Mouse (Mus musculus) layer of hippocampus, adult 2 months (tissue): ENCODE data around the gene Evl. TPM values are rescaled to one million over a fixed set of nuclear protein-coding genes. Genes with fewer than 3 reads are reported as not detected.
"Not testable (repeated sequence)": the region's sequence is repeated elsewhere in the genome, so short reads cannot be mapped to it uniquely, and the experiment has no call there.

Source experiments
- DNase-seq, 2 experiments: peaks; one replicate each; pipeline ENCODE4 v3.0.0; 2022; ENCODE audit warnings: low spot score in 2 of 2
- H3K27ac ChIP-seq: fragments of 200-600 bp; 2 replicates; pipeline ENCODE4 v1.8.1; 2022
- H3K4me3 ChIP-seq: fragments of 200-600 bp; 2 replicates; pipeline ENCODE4 v1.8.1; 2022; ENCODE audit warnings: mild to moderate bottlenecking
- CTCF ChIP-seq: fragments of 200-600 bp; conservative IDR thresholded peaks from 2 replicates; pipeline ENCODE4 v1.8.1; 2022; ENCODE audit warnings: antibody characterized with exemption, mild to moderate bottlenecking, moderate library complexity
- long read RNA-seq, 2 experiments: library from polyadenylated mRNA; stranded (forward); transcript quantifications; one replicate each; pipeline ENCODE4 v2.0.0; 2021; ENCODE audit warnings: borderline mapping rate in 2 of 2
- total RNA-seq, 2 experiments: library from RNA; stranded (reverse); gene quantifications; 2 replicates each; pipeline ENCODE4 v1.2.3; 2021

Gene Evl
- total RNA-seq: 100 to 1,000 TPM; 194 to 199 TPM
- long read RNA-seq, experiment 1, transcript Evl-202 (13 exons, 2,121 nt): major isoform, 72 of 107 reads
- long read RNA-seq, experiment 1, transcript Evl-201 (14 exons, 2,180 nt): minor isoform, 10 of 107 reads
- long read RNA-seq, experiment 1, partial matches to known transcripts: 11 of 107 reads
- long read RNA-seq, experiment 1, other reads (novel, unspliced or antisense): 12 of 107 reads
- long read RNA-seq, experiment 2, transcript Evl-202 (13 exons, 2,121 nt): major isoform, 98 of 150 reads
- long read RNA-seq, experiment 2, transcript Evl-201 (14 exons, 2,180 nt): minor isoform, 14 of 150 reads
- long read RNA-seq, experiment 2, partial matches to known transcripts: 9 of 150 reads
- long read RNA-seq, experiment 2, other reads (novel, unspliced or antisense): 25 of 150 reads

DNA sequence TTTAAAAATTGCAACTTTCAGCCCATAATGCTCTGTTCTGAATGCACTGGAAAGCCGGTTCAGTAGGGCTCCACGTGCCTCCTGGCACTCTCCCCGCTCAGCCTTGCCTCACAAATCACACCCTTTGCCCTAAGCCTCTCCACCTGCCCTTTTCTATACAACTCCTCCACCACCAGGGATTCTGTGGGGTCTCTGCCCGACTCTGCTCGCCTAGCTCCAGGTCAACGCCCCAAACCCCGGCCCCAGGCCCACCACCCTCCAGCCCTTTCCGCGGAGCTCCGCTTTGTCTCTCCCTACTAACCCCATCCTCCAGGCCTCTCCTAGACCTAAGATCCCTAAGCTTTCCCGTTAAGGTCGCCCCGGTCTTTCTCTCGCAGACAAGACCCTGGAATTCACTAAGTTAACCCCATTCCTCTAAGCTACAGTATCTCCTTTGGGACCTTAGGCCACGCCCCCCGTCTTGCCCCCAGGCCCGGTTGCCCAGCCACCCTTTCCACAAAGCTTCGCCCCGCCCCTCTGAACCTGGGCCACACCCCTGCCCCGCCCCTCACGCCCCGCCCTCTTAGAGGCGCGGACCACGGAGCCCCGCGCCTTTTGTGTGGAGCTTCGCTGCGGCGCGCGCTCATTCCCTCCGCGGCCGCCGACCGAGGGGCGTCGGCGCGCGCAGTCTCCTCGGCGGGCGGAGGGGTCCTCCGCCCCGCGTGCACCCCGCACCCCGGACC, at the start of gene Evl:
Evl (plus strand) TSS at position 601 of the 722 bp plus-strand sequence.
- TF ChIP-seq CTCF: no peak
- DNase-seq: peak; percentile 81
- Histone ChIP-seq H3K4me3 (peak within 1 kb of the TSS; percentile 58), H3K27ac (peak within 1 kb of the TSS; percentile 90)

DNA sequence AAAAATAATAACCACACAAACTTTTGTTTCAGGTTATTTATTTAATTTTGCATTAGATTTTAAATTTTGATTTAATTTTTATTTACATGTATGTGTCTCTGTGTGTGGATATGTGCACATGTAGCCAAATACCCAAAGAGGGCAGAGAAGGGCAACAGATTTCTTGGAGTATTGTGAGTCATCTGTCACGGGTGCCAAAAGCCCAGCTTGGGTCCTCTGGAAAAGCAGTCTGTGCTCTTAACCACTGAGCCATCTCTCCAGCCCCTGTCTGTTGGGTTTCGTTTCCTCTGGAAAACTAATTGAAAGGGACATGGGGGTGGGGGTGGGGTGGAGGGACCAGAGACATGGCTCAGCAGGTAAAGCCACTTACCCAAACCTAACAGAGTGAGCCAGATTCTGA, 48.7 kb upstream of the Evl start:
- no peak for TF ChIP-seq CTCF
- no peak for DNase-seq
- no peak overlapping the region for H3K4me3 ChIP-seq
- no peak overlapping the region for H3K27ac ChIP-seq

GRCm38 (mm10) chr12:108507046-108507445, 47.5 kb upstream of the Evl start:
- H3K4me3 ChIP-seq, DNase-seq, H3K27ac ChIP-seq: not testable (repeated sequence)

DNA sequence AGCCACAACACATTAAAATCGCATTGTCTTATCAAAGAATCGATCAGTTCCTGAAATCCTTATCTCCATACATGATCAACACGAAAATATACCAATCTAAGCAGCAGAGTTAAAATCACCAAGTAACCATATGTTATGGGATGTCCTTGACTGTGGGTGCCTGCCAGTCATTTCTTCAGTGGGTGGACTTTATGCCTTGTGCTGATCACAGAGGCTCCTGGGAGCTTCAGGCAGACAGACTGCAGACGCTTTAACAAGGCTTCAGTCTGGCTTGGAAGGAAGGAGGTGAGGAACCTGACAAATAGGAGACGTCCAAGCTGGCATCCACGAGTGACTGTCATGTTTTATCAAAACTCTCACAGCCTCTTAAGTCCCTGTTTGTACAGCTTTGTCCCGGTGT, 43.9 kb upstream of the Evl start:
- peak in 1 of 2 experiments; percentile 40 for DNase-seq
- Histone ChIP-seq H3K4me3 (no peak overlapping the region), H3K27ac (peak overlapping the region; percentile 79)
- no peak for TF ChIP-seq CTCF

GRCm38 (mm10) chr12:108511009-108511408, 43.5 kb upstream of the Evl start:
- TF ChIP-seq CTCF: peak; percentile 85
- H3K27ac ChIP-seq: peak overlapping the region; percentile 79

GRCm38 (mm10) chr12:108515464-108515863, 39.1 kb upstream of the Evl start:
- no peak for DNase-seq
- Histone ChIP-seq H3K4me3 (no peak overlapping the region), H3K27ac (no peak overlapping the region)
- TF ChIP-seq CTCF: no peak

More at GRCm38 (mm10) chr12:108511009-108511408, 43.5 kb upstream of the Evl start:
- H3K4me3 ChIP-seq: no peak overlapping the region
- DNase-seq: peak; percentile 39 to 69

GRCm38 (mm10) chr12:108519374-108519773, 35.1 kb upstream of the Evl start:
- no peak for DNase-seq
- no peak for TF ChIP-seq CTCF
- Histone ChIP-seq H3K4me3 (no peak overlapping the region), H3K27ac (no peak overlapping the region)

- peak; percentile 85 for TF ChIP-seq CTCF
- DNase-seq: peak; percentile 51 to 76
- Histone ChIP-seq H3K4me3 (no peak overlapping the region), H3K27ac (peak overlapping the region; percentile 47; the same call in 1 of the 2 replicates)
These were observed 25.3 kb upstream of the Evl start for GRCm38 (mm10) chr12:108529214-108529613.

GRCm38 (mm10) chr12:108534484-108534883, 20.0 kb upstream of the Evl start:
- H3K27ac ChIP-seq: no peak overlapping the region
- TF ChIP-seq CTCF: no peak
- no peak for DNase-seq
- H3K4me3 ChIP-seq: no peak overlapping the region

DNA sequence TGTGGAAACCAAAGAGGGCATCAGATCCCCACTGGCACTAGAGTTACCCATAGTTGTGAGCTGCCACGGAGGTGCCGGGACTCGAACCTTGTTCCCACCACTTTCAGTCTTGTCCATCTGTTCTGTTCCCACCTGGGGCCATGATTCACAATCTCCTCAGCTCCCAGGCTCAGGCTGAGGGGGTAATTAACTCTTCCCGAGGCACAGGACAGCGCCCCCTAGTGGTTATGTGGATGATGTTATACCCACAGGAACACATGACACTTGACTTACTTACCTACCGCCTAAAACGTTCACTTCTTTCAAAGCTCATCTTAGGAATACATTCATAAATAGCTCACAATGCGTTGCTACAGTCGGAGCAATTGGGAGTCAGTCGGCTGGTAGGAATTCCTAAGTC, 18.1 kb upstream of the Evl start:
- no peak for DNase-seq
- Histone ChIP-seq H3K27ac (no peak overlapping the region), H3K4me3 (no peak overlapping the region)
- TF ChIP-seq CTCF: peak; percentile 81

DNA sequence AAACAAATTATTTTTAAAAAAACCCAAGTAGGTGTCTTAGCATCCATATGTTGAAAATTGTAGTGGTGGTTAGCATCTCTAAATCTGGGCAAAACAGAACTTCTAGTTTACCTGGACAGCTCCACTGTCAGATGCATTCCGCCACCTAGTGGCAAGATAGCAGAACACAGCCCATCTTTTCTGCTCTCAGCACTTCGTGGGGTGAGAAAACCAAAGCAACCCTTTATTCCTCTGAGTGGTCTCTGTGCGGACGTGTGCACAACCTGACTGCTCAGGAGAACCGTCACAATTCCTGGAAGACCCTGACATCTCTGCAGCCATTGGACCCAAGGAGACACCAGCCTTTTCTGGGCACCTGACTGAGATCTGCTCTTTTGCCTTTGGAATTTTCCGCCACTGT, 13.4 kb upstream of the Evl start:
- peak; percentile 94 for TF ChIP-seq CTCF
- H3K27ac ChIP-seq: no peak overlapping the region
- DNase-seq: peak in 1 of 2 experiments; percentile 63
- H3K4me3 ChIP-seq: no peak overlapping the region

DNA sequence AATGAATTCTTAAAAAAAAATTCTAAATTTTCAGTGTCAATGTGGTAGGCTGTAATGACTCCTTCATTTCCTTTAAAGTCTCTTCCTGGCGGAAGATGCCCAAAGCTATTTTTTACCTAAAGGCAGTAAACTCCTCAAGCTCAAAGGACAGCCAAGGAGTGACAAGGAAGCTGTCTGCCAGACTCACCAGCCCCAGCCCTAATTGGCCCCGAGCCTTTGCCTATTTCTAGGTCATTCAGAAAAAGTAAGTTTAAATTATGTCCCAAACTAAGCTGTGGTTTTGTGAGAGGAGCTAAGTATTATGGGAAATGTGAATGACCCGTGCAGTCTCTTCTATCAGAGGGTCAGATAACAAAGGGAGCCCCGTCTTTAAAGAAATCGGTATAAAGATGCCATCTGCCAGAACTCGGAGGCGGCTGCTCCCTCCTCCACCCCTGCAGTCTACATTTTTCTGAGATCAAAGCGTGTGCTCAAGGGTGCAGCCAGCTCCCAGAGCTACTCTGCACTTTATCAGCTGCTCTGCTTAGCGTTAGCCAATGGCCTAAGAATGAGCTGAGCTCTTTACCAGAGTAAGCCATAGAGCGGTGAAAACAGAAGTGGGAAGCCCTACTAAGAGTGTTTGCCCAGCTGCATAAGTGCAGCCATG, 7.9 kb upstream of the Evl start:
- H3K4me3 ChIP-seq: no peak overlapping the region
- no peak for DNase-seq
- TF ChIP-seq CTCF: no peak
- no peak overlapping the region for H3K27ac ChIP-seq

- H3K4me3 ChIP-seq: no peak overlapping the region
- TF ChIP-seq CTCF: peak; percentile 67
- no peak overlapping the region for H3K27ac ChIP-seq
- no peak for DNase-seq
These were observed 7.2 kb upstream of the Evl start for GRCm38 (mm10) chr12:108547251-108547875.
